Mouse (Mus musculus) brain, embryonic 14.5 days (tissue): ENCODE results near the gene Nup85.

Experiments
- CTCF ChIP-seq: fragments of 200-500 bp; IDR thresholded peaks from 2 replicates; pipeline ENCODE4 v1.5.1; 2012; ENCODE audit warnings: inconsistent platforms, mild to moderate bottlenecking, moderate library complexity, borderline replicate concordance; ENCODE audit not compliant: insufficient read depth, insufficient read length; ENCODE audit errors: extremely low read depth
- POLR2A ChIP-seq: fragments of 200-500 bp; IDR thresholded peaks from 2 replicates; pipeline ENCODE4 v1.6.1; 2012; ENCODE audit warnings: mild to moderate bottlenecking, inconsistent platforms, borderline replicate concordance; ENCODE audit not compliant: poor library complexity, insufficient read depth, insufficient read length, severe bottlenecking; ENCODE audit errors: extremely low read depth

- no peak for TF ChIP-seq CTCF
- no peak for TF ChIP-seq POLR2A
These were observed 27.2 kb upstream of the Nup85 start for GRCm38 (mm10) chr11:115536856-115537568.
